Mouse (Mus musculus) leukemia stem cell, adult 10-12 weeks (primary cell): ENCODE results near the gene Gm10031. TPM values are rescaled to one million over a fixed set of nuclear protein-coding genes. Genes with fewer than 3 reads are reported as not detected.

ENCODE experiments used
- polyA plus RNA-seq: library from polyadenylated mRNA; stranded (reverse); fragments of >175 nt; gene quantifications from 2 replicates; pipeline ENCODE4 v1.2.3, GENCODE M21; 2012; ENCODE audit warnings: low replicate concordance

Gene Gm10031
- 0.34 and 1.8 TPM in 2 replicates for polyA plus RNA-seq

DNA sequence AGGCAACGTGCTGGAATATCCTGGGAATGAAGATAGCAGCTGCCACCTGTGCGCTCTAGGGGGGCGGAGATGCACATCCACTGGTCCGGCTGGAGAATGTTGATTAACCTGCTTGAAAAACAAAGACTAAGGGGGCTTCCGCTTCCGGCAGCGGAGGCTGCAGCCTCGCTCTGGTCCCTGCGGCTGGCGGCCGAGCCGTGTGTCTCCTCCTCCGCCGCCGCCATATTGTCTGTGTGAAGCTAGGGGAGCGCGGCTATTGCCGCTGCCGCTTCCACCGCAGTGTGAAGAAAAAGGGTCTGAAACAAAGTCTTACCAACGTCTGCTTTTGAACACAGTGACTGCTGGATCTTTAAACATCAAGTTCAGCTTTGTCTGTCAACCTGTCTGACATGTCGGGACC lies at the start of gene Gm10031:
TSS of gene Gm10031 (plus strand) at position 171 of the 400 bp plus-strand sequence.

DNA sequence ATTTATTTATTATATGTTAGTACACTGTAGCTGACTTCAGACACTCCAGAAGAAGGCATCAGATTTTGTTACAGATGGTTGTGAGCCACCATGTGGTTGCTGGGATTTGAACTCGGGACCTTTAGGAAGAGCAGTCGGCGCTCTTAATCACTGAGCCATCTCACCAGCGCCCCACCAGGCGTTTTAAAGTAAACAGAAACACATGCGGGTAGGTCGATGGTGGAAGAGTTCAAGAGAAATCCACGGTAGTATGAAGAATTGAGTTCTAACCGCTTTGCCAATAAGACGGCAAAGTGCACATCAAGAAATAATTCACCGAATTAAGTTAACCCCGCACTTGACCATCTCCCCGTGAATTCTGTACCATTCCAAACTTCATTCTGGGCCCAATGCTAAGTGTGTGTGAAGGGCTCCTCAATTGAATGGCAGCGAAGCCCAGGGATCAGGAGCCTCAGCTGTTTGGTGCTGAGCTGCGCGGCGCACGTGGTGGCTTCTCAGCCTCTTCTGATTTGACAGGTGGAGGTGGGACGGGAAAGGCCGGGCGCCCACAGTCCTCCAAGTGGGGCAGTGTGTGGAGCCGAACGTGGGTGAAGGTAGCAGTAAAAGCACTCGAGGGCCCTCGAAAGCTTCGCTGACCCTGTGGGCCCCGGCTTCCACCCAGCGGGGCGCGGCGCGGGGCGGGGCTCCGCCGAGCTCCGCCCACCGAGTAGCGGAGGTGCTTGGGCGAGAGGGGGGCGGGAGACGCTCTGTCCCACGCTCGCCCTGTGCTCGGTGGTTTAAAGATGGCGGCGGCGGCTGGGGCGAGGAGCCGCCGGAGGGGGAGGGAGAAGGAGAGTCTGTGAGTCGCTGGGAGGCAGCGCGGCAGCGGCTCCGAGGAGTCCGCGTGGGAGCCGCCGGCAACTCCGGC lies 34.5 kb downstream of the Gm10031 start, which contains the start of gene Abl2:
TSS of gene Abl2 (plus strand) at position 763 of the 907 bp plus-strand sequence.

Other genes with a start within 250 kb of the Gm10031 start
- 0.05 TPM in 1 of 2 replicates, not detected in the other for gene Tdrd5, start 220.3 kb upstream of the Gm10031 start, polyA plus RNA-seq
- not detected in 2 replicates for gene Nphs2, start 213.3 kb upstream of the Gm10031 start, polyA plus RNA-seq
- gene Gm2000, start 158.0 kb upstream of the Gm10031 start, polyA plus RNA-seq: 136 and 391 TPM in 2 replicates
- not detected in 2 replicates for gene Axdnd1, start 102.9 kb upstream of the Gm10031 start, polyA plus RNA-seq
- gene Soat1, start 49.7 kb upstream of the Gm10031 start, polyA plus RNA-seq: 7.9 TPM in 2 replicates
- gene Abl2, start 34.8 kb downstream of the Gm10031 start, polyA plus RNA-seq: 16.6 and 26.1 TPM in 2 replicates
- 39.5 and 41.1 TPM in 2 replicates for gene Tor3a, start 150.3 kb downstream of the Gm10031 start, polyA plus RNA-seq
- 6.9 and 8.4 TPM in 2 replicates for gene Fam20b, start 195.1 kb downstream of the Gm10031 start, polyA plus RNA-seq